Mouse (Mus musculus): ENCODE data around the gene Foxn4. TPM values are rescaled to one million over a fixed set of nuclear protein-coding genes. Genes with fewer than 3 reads are reported as not detected.

The Foxn4 gene
- not detected for total RNA-seq (2021)
- long read RNA-seq, experiment 1, result 0 reads
- long read RNA-seq, experiment 2, result 0 reads

GRCm38 (mm10) chr5:114273693-114274402 lies at the start of gene Foxn4:
TSS of gene Foxn4 (minus strand) at chr5:114273807.
- DNase-seq, result no peak
- intact Hi-C loops (cut with DNase I; ENCODE audit: low total_unique reads), result no loop called here

GRCm38 (mm10) chr5:114323105-114323790 lies 49.6 kb upstream of the Foxn4 start:
- no peak for DNase-seq
- intact Hi-C loops (cut with DNase I; ENCODE audit: low total_unique reads), result no loop called here

- intact Hi-C loops (cut with DNase I; ENCODE audit: low total_unique reads), result loop anchor here (2.0 to 10.0 kb wide), 3 partner anchors 61 to 265 kb away; partner anchors contain the start of genes Kctd10 and Ube3b
- no peak for DNase-seq
Measured at GRCm38 (mm10) chr5:114309680-114310036, 36.1 kb upstream of the Foxn4 start.

- DNase-seq, result no peak
- intact Hi-C loops (cut with DNase I; ENCODE audit: low total_unique reads), result loop anchor here (2.0 to 10.0 kb wide), 2 partner anchors 60 to 264 kb away; no protein-coding TSS in a partner anchor
Measured at GRCm38 (mm10) chr5:114308765-114309679, 35.4 kb upstream of the Foxn4 start.

GRCm38 (mm10) chr5:114306496-114306895 lies 32.9 kb upstream of the Foxn4 start:
- peak; percentile 34 for DNase-seq
- intact Hi-C loops (cut with DNase I; ENCODE audit: low total_unique reads), result loop anchor here (10.0 kb wide), 1 partner anchor 262 kb away; no protein-coding TSS in a partner anchor

GRCm38 (mm10) chr5:114303166-114303565 lies 29.6 kb upstream of the Foxn4 start:
- DNase-seq, result no peak
- intact Hi-C loops (cut with DNase I; ENCODE audit: low total_unique reads), result loop anchor here (10.0 kb wide), 1 partner anchor 258 kb away; no protein-coding TSS in a partner anchor

GRCm38 (mm10) chr5:114299883-114300610 lies 26.4 kb upstream of the Foxn4 start:
- intact Hi-C loops (cut with DNase I; ENCODE audit: low total_unique reads), result loop anchor here (10.0 kb wide), 1 partner anchor 255 kb away; no protein-coding TSS in a partner anchor
- DNase-seq, result no peak

GRCm38 (mm10) chr5:114299156-114299855 lies 25.7 kb upstream of the Foxn4 start:
- intact Hi-C loops (cut with DNase I; ENCODE audit: low total_unique reads), result no loop called here

GRCm38 (mm10) chr5:114298212-114298894 lies 24.7 kb upstream of the Foxn4 start:
- DNase-seq, result no peak

More at GRCm38 (mm10) chr5:114299156-114299855, 25.7 kb upstream of the Foxn4 start:
- DNase-seq, result no peak

GRCm38 (mm10) chr5:114296693-114297631 lies 23.4 kb upstream of the Foxn4 start:
- intact Hi-C loops (cut with DNase I; ENCODE audit: low total_unique reads), result no loop called here
- DNase-seq, result peak; percentile 28

More at GRCm38 (mm10) chr5:114298212-114298894, 24.7 kb upstream of the Foxn4 start:
- intact Hi-C loops (cut with DNase I; ENCODE audit: low total_unique reads), result no loop called here

GRCm38 (mm10) chr5:114290004-114290403 lies 16.4 kb upstream of the Foxn4 start:
- DNase-seq, result no peak
- intact Hi-C loops (cut with DNase I; ENCODE audit: low total_unique reads), result no loop called here

GRCm38 (mm10) chr5:114288874-114289273 lies 15.3 kb upstream of the Foxn4 start, which contains the start of gene Myo1h:
TSS of gene Myo1h (plus strand) at chr5:114289166.
- intact Hi-C loops (cut with DNase I; ENCODE audit: low total_unique reads), result no loop called here
- no peak for DNase-seq

GRCm38 (mm10) chr5:114288396-114288795 lies 14.8 kb upstream of the Foxn4 start:
- DNase-seq, result no peak
- intact Hi-C loops (cut with DNase I; ENCODE audit: low total_unique reads), result no loop called here

GRCm38 (mm10) chr5:114286872-114287571 lies 13.4 kb upstream of the Foxn4 start:
- no peak for DNase-seq
- intact Hi-C loops (cut with DNase I; ENCODE audit: low total_unique reads), result no loop called here

GRCm38 (mm10) chr5:114286102-114286501 lies 12.5 kb upstream of the Foxn4 start:
- no peak for DNase-seq
- intact Hi-C loops (cut with DNase I; ENCODE audit: low total_unique reads), result no loop called here

- intact Hi-C loops (cut with DNase I; ENCODE audit: low total_unique reads), result no loop called here
- no peak for DNase-seq
Measured at GRCm38 (mm10) chr5:114285398-114285700, 11.7 kb upstream of the Foxn4 start.

All from gastrocnemius, postnatal 14 days (tissue).